Mouse (Mus musculus) embryonic fibroblast, embryonic 13.5 days (primary cell): ENCODE measurements around the gene Bdnf. TPM values are rescaled to one million over a fixed set of nuclear protein-coding genes. Genes with fewer than 3 reads are reported as not detected.

ENCODE experiments used
- H3K27ac ChIP-seq: 2 replicates; pipeline ENCODE4 v1.5.1; 2012; ENCODE audit warnings: low read length, control low read depth, inconsistent platforms; ENCODE audit not compliant: insufficient read depth
- H3K4me1 ChIP-seq: 2 replicates; pipeline ENCODE4 v1.6.1; 2011; ENCODE audit warnings: low read length; ENCODE audit not compliant: control insufficient read depth, insufficient read depth
- H3K4me3 ChIP-seq: 2 replicates; pipeline ENCODE4 v1.5.1; 2011; ENCODE audit warnings: mild to moderate bottlenecking, control low read depth, low read length; ENCODE audit not compliant: insufficient read depth
- CTCF ChIP-seq: IDR thresholded peaks from 2 replicates; pipeline ENCODE4 v1.5.1; 2011; ENCODE audit warnings: mild to moderate bottlenecking, control low read depth, low read length, moderate library complexity, borderline replicate concordance; ENCODE audit not compliant: insufficient read depth
- POLR2A ChIP-seq: IDR thresholded peaks from 2 replicates; pipeline ENCODE4 v1.6.1; 2011; ENCODE audit warnings: low read depth, mild to moderate bottlenecking, control low read depth, low read length, moderate library complexity
- polyA plus RNA-seq: library from polyadenylated mRNA; stranded (reverse); fragments of >200 nt; gene quantifications from 2 replicates; pipeline ENCODE4 v1.2.4, GENCODE M21; 2011; ENCODE audit warnings: low read depth; ENCODE audit not compliant: missing spikeins, insufficient read length

The Bdnf gene
- polyA plus RNA-seq, 1 experiment, result 9.2 TPM

- Histone ChIP-seq H3K27ac (no peak overlapping the region), H3K4me1 (no peaks in the 10 kb centered on the region), H3K4me3 (no peak overlapping the region)
- TF ChIP-seq CTCF, result no peak
- TF ChIP-seq POLR2A, result no peak
Observed at GRCm38 (mm10) chr2:109750484-109750883, 76.0 kb downstream of the Bdnf start.

DNA sequence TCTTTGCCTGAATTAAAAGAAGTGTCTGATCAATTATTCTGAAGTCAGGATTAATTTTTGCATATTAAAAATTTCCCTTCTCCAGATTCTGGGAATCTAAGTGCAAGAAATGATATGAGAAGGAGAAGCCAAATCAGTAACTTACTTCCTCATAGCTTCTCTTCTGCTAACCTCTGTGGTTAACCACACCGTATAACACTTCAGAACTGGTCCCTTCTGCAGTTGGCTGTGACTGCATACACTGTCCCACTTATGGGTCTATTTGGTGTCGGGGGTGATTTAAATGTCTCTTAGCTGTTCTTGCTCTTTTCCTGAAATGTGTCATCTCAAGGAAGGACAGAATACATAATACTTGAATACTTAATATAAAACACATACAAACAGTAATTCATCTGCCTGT lies 81.8 kb downstream of the Bdnf start:
- TF ChIP-seq POLR2A, result no peak
- TF ChIP-seq CTCF, result no peak
- H3K4me3 ChIP-seq, result no peak overlapping the region
- no peaks in the 10 kb centered on the region for H3K4me1 ChIP-seq
- H3K27ac ChIP-seq, result no peak overlapping the region

DNA sequence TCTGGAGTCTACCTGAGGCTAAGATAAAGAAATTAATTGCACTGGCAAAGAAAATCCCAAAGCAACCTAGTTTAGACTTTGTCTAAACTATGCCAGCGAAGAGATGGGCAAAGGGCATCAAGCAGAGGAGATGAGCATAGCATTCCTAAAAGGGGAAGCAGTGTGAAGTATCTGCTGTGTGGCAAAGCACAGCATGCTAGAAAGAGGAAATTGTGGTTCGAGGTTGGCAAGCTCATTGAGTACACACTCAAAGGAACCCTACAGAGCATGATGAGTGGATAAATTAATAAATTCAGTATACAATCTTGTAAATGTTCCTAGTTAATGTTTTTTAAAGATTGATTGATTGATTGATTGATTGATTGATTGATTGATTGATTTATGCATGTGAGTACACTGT lies 92.3 kb downstream of the Bdnf start:
- no peak overlapping the region for H3K27ac ChIP-seq

DNA sequence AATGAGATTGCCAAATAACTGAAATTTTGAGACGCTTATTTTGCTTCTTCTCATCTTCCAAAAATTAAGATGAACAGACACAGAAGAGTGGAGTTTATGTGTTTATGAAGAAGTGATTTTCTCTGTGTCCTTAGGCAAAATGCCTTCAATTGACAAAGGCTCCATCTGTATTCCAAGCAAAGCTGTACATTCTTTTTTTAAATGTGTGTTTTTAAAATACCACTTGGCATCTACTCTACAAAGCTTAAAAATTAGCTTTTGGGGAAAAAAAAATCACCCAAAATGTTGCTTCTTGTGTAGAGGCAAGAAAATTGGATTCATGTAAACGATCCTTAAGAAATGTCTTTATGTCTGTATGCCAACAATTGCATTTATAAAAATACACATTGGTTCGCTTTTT lies 94.3 kb downstream of the Bdnf start:
- Histone ChIP-seq H3K4me3 (no peak overlapping the region), H3K27ac (no peak overlapping the region), H3K4me1 (no peaks in the 10 kb centered on the region)
- TF ChIP-seq CTCF, result no peak
- TF ChIP-seq POLR2A, result no peak

More for the DNA sequence above, 92.3 kb downstream of the Bdnf start:
- Histone ChIP-seq H3K4me3 (no peak overlapping the region), H3K4me1 (no peaks in the 10 kb centered on the region)
- TF ChIP-seq POLR2A, result no peak
- no peak for TF ChIP-seq CTCF

DNA sequence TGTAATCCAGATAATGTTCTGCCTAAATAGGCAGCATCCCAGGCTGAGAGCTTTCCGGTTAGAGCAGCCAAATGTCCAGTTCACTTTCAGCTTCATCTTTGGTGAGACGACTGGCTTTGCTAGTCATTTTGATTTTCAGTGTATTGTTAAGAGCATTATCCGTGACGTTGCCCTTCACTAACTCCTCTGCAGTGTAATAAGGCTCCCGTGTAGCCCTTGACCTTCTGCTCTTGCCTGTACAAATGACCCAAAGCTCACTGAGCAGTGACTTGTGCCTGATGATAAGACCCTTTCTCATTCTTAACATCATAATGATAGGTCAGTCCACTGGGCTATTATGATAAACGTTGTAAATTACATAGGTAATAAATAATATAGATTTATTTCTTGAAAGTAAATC lies 101.9 kb downstream of the Bdnf start:
- TF ChIP-seq CTCF (no peak), POLR2A (no peak)
- H3K4me1 ChIP-seq, result no peaks in the 10 kb centered on the region
- no peak overlapping the region for H3K27ac ChIP-seq
- no peak overlapping the region for H3K4me3 ChIP-seq

Other genes with a start within 250 kb of the Bdnf start
- gene Lin7c, start 216.2 kb downstream of the Bdnf start, polyA plus RNA-seq, result 40.6 and 45.4 TPM in 2 replicates
- 30.6 and 40.3 TPM in 2 replicates for gene Lgr4, start 242.9 kb downstream of the Bdnf start, polyA plus RNA-seq